Mouse (Mus musculus): ENCODE measurements around the gene Terf2.

The Terf2 gene

GRCm38 (mm10) chr8:107096366-107097036, at the start of gene Terf2:
Terf2 (minus strand) TSS chr8:107096547.
- DNase-seq: peak; percentile 90

GRCm38 (mm10) chr8:107143501-107143900, 47.2 kb upstream of the Terf2 start:
- DNase-seq: no peak

GRCm38 (mm10) chr8:107142539-107142938, 46.2 kb upstream of the Terf2 start:
- no peak for DNase-seq

GRCm38 (mm10) chr8:107139704-107140470, 43.5 kb upstream of the Terf2 start:
- no peak for DNase-seq

- DNase-seq: no peak
These were observed 42.0 kb upstream of the Terf2 start for GRCm38 (mm10) chr8:107138338-107138737.

- no peak for DNase-seq
These were observed 41.2 kb upstream of the Terf2 start for GRCm38 (mm10) chr8:107137591-107137990.

- DNase-seq: no peak
These were observed 39.8 kb upstream of the Terf2 start for GRCm38 (mm10) chr8:107136003-107136612.

GRCm38 (mm10) chr8:107133881-107134280, 37.5 kb upstream of the Terf2 start:
- DNase-seq: no peak

- DNase-seq: no peak
These were observed 36.5 kb upstream of the Terf2 start for GRCm38 (mm10) chr8:107132581-107133491.

- no peak for DNase-seq
These were observed 33.7 kb upstream of the Terf2 start for GRCm38 (mm10) chr8:107130028-107130427.

GRCm38 (mm10) chr8:107129171-107130025, 33.1 kb upstream of the Terf2 start:
- no peak for DNase-seq

- DNase-seq: no peak
These were observed 28.0 kb upstream of the Terf2 start for GRCm38 (mm10) chr8:107124343-107124742.

- no peak for DNase-seq
These were observed 26.8 kb upstream of the Terf2 start for GRCm38 (mm10) chr8:107123063-107123614.

GRCm38 (mm10) chr8:107121681-107122291, 25.4 kb upstream of the Terf2 start:
- no peak for DNase-seq

GRCm38 (mm10) chr8:107120806-107121205, 24.5 kb upstream of the Terf2 start:
- DNase-seq: no peak

- no peak for DNase-seq
These were observed 23.1 kb upstream of the Terf2 start for GRCm38 (mm10) chr8:107119412-107119811.

GRCm38 (mm10) chr8:107118803-107119233, 22.5 kb upstream of the Terf2 start:
- DNase-seq: no peak

- no peak for DNase-seq
These were observed 20.7 kb upstream of the Terf2 start for GRCm38 (mm10) chr8:107117019-107117418.

- peak; percentile 75 for DNase-seq
These were observed 19.7 kb upstream of the Terf2 start for GRCm38 (mm10) chr8:107116023-107116422.

GRCm38 (mm10) chr8:107115008-107115320, 18.6 kb upstream of the Terf2 start:
- DNase-seq: no peak

All from right cerebral cortex, postnatal 4 days (tissue).